Mouse (Mus musculus) 3134 (cell line): ENCODE measurements around the gene Ncbp2.
A peak's percentile ranks its signal among the peaks of the same experiment; 100 is the strongest.
"Not testable (repeated sequence)": the region's sequence is repeated elsewhere in the genome, so short reads cannot be mapped to it uniquely, and the experiment has no call there.

Source experiments
- DNase-seq: peaks from one replicate; pipeline ENCODE4 v3.0.0-alpha.2; 2011; ENCODE audit warnings: low spot score; ENCODE audit not compliant: insufficient read length; ENCODE audit errors: extremely low read depth

The Ncbp2 gene

DNA sequence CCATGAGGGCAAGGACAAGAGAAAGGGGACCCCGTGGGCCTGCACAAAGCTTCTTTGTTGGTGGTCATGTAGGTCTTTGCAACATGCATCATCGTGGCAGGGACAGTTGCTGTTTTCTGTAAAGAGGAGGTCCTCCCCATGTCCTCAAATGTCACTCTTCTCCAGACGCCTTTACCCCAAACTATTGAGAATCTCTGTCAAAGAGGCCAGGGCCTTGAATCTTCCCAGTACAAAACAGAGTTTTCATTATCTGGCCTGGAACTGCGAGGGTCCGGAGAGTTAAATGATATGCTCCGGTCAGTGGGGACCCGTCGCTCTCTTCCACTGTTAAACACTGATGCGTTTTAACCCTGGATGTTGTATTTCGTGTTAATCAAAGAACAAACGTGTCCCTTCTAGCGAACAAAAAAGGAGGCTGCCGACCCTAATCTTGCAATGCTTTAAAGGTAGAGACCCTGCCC is 13.7 kb upstream of the Ncbp2 start:
- no peak for DNase-seq

DNA sequence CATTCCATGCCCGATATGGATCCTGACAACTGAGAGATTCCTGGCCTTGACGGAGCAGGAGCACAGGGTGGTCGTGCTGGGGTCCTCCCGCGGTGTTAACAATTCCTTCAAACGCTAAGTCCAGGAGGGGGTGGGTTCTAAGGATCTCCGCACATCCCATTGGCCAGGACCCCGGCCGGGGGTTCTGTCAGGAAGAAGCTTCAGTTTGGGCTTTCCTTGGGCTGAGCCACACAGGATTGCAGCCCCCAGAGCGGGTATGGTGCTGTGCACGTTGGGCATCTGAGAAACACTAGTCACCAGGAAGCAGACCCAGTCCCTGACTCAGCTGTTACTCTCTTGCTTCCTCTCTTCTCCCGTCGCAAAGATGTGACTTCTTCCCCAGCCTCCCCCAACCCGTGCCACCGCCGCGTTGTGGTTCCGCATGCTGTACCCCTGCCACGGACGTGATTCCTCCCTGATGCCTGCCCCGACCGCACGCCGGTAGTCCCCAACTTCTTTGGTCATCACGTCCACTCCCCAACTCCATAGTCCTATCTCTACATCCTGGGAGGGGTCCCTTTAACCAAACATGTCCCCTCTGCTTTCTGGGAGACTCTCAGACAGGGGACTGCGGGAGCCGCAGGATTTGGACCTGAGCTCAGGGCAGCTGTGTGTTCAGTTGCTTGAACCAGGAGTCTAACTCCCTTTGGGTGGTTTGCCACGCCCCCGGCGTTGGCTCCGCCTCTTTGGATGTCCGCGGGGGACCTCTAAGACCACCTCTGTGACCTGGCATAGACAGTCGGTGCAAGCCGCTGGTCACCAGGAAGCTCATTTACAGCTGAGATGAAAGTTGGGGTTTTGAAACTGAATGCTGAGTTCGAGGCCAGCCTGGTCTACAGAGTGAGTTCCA is 13.0 kb upstream of the Ncbp2 start:
- DNase-seq = no peak

DNA sequence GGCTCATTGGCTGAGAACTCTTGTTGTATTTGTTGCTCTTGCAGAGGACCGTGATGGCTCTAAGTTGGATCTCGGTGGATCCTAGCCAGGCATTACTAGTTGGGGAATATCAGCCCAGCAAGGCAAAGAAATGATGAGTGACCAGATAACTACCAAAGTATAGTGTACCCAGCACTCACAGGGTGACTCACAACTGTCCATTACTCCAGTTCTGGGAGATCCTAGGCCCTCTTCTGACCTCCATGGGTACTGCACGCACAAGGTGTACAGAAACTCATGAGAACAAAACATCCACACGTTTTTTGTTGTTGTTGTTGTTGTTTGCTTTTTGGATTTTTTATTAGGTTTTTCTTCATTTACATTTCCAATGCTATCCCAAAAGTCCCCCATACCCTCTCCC is 11.7 kb upstream of the Ncbp2 start:
- no peak for DNase-seq

DNA sequence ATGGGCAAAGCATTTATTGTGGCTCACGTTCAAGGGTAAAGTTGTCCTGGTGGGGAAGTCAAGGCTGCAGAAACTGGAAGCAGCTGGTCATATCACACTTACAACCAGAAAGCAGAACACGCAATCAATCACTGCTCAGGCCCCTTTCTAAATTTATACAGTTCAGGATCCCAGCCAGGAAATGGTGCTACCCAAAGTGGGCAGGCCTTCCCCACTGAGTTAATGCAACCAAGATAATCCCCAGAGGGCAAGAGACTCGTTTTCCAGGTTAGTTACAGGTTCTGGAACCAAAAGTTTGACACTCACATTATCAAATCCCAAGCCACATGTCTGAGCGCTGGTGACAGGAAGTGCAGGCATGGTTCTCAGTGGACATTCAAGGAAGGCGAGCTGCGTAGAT is 9.5 kb upstream of the Ncbp2 start:
- DNase-seq = no peak

DNA sequence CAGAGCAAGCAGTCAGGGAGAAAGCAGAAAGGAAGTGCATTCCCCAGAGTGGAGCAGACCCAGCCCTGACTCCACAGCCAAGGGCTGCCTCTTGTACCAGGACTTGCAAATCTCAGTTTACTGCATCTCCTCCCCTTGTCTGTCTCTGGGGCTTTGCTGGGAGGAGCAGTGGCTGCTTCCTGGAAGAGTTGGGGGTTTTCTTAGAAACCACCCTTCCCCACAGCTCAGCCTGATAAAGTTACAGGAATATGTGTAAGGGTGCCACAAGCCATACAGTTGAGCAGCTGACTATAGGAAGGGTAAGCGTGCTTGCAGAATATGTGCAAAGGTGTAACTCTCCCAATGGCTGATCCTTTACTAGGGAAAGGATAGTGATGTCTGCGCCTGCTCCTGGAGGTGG is 7.7 kb upstream of the Ncbp2 start:
- no peak for DNase-seq

DNA sequence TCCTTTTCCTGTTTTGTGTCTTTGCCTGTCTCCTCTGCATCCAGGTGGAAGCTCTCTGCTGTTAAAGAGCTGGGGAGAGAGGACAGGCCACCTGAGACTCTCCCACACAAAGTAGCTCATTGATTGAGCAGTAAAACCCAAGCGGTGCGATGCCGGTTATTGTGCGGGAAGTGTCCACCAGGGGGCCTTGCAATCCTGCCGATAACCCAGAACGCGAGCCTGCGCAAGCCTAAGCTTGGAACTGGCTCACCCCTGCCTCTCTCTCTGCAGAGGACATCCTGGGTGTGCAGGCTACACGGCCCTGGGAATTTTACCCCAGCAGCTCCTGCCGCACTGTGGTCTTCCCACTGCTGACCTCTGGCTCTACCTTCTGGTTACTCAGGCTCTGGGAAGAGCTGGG is 4.3 kb upstream of the Ncbp2 start:
- DNase-seq = peak; percentile 41

DNA sequence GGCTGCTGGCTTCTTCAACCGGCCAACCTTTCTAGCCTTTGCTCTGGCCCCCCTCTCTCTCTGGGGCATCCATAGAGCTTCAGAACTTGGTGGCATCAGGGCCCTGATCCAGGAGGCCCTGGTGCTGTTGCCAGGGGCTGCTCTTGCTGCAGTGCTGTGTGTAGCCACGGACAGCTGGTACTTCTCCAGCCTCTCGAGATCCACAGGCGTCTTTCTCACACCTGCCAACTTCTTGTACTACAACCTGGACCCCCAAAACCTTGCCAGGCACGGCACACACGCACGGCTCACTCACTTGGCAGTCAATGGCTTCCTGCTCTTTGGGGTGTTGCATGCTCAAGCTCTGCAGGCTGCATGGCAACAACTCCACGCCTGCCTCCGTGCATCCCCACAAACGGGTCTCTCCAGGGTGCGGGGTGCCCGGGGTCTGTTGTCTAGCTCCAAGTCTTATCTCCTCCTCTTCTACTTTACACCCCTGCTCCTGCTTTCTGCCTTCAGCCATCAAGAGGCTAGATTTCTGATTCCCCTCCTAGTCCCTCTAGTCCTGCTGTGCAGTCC is 3.5 kb upstream of the Ncbp2 start:
- DNase-seq = no peak

DNA sequence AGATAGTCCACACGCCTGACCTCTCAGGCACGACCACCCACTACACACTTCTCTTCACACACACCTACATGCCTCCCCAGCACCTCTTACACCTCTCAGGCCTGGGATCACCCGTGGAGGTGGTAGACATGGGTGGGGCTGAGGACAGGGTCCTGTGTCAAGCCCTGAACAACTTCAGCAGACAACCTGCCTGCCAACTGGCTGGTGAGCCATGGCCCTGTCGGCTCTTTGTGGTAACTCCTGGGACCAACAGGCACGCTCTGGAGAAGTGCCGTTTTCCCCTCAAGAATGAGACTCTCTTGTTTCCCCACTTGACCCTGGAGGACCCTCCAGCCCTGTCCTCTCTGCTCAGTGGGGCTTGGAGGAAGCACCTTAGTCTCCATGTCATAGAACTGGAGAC is 2.9 kb upstream of the Ncbp2 start:
- DNase-seq = no peak

DNA sequence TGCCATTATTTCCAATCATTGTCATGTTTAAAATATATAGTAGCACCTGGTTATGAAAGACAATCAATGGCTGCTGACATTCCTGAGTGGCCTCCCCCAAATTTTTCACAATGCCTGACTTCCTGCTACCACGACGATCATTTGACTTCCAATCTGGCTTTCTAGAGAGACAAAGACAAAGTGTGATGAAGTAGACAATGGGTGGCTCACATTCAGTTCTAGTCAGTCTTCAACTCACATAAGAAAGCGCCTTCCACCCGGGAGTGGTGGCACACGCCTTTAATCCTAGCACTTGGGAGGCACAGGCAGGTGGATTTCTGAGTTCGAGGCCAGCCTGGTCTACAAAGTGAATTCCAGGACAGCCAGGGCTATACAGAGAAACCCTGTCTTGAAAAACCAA is 2.3 kb upstream of the Ncbp2 start:
- DNase-seq = not testable (repeated sequence)

DNA sequence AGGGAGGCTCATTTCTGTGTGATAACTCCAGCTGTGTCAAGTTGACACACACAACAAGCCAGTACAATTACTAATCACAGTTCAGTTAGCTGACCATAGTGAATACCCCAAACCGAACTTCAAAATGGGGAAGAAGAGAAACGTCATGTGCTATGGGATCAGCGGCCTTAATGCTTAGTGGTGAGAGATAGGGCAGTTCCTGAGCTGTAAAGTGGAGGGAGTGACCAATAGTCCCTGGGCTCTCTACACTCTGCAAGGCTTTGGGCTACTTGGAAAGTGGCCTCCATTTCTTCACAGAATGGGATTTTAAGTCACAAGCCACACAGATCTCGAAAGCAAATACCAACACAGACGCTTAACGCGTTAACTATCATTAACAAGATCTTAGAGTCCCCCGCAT is 980 bp upstream of the Ncbp2 start:
- no peak for DNase-seq

DNA sequence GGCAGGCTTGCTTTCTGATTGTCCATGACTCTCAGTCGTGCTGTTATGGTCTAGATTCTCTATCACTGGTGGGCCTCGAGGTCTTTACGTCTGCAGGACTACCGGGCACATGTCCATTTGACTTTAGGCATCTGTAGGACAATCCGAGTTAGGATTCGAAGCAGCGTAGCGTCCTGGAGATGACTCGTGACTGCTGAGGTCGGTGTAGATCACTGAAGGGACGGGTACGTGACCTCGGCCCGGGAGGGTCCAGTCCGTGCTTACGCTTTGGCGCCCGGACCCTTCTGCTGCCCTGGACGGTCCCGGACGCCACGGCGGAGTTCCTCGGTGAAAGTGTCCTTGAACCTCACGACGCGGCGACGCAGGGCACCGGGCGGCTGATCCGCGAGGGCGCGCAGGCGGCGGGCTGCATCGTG is 404 bp upstream of the Ncbp2 start:
- no peak for DNase-seq

DNA sequence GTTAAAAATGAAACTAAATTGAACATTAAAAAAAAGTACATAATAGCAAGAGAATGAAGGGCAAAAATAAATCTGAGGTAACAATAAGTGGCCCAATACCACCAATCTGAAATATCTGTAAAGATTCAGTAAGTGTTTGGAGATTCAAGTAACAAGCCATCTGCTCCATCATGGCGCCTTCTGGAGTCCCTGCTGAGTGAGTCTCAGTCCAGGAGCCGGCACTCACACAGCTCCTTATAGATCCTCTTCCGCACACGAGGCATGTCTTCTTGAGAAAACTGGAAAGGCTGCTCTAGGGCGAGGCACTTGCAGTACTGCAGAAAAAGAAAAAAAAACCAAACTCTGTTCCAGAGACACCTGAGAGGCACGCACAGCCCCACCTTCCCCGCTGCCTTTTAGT is 14.9 kb downstream of the Ncbp2 start:
- DNase-seq = no peak

DNA sequence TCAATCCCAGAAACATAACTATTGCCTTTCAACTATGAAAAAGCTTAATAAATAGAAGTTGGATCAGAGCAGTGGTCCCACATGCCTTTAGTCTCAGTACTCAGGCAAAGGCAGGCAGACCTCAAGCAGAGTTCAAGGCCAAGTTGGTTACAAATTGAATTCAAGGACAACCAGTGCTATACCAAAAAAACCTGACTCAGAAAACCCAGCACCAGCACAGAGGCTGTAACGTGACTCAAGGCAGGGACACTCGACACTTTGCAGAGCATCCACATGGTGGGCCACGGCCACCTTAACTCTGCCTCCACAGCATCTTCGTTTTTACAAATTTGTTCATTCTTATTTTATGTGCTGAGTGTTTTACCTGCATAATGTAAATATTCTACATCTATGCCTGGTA is 26.9 kb downstream of the Ncbp2 start:
- no peak for DNase-seq

DNA sequence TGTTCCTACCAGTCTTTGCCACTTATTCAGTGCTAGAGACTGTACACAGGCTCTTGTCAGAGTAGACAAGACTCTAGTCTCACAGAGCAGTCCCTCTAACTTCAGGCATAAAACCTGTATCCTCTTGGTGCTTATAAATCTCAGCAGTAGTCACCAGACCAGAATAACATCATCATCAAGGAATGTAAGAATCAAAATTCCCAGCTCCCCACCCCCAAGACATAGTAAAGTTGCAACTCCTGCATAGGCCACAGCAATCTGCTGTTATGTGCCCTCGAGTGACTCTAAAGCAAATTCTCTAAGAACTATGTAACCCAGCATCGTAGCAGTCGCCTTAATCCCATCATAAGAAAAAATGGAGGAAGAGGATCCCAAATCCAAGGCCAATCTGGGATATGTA is 31.2 kb downstream of the Ncbp2 start:
- DNase-seq = no peak

DNA sequence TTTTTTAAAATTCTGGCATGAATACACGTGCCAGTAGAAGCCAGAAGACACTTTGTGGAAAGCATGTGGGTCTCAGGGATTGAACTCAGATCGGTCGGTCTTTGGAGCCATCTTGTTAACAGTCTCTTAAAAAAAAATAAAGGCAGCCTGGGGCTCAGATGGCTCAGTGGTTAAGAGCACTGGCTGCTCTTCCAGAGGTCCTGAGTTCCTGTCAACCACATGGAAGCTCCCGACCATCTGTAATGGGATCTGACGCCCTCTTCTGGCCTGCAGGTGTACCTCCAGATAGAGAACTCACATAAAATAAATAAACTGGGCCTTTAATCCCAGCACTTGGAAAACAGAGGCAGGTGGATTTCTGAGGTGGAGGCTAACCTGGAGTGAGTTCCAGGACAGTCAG is 32.6 kb downstream of the Ncbp2 start:
- DNase-seq = no peak

DNA sequence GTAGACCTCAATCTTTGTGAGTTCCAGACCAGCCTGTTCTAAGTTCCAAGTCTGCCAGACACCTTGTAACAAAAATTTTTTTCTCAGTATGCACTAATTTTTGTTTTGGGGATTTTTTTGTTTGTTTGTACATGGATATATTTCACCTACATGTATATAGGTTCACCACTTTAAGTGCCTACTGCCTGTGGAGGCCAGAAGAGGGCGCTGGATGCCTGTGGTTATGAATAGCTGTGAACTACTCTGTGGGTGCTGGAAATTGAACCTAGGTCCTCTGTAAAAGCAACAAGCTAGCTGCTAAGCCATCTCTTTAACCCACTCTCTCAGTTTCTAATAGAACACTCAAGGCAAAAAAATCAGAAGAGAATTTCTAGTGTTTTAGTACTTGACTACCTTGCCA is 43.7 kb downstream of the Ncbp2 start:
- no peak for DNase-seq

DNA sequence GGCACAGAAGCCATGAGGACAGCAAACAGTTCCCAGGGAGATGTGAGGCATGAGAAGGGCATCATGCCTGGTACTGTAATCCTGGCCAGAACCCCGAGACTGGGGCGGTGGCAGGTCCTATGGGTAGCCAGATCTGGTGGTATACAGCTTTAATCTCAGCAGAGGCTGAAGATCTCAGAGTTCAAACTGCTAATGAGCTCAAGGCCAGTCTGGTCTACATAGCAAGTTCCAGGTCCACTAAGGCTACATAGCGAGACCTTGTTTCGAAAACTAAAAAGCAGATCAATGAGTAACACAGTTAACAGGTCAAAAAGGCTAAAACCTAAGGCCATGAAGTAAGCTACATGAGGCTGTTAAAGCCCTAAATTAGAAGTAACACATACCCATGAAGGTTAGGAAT is 44.9 kb downstream of the Ncbp2 start:
- no peak for DNase-seq

DNA sequence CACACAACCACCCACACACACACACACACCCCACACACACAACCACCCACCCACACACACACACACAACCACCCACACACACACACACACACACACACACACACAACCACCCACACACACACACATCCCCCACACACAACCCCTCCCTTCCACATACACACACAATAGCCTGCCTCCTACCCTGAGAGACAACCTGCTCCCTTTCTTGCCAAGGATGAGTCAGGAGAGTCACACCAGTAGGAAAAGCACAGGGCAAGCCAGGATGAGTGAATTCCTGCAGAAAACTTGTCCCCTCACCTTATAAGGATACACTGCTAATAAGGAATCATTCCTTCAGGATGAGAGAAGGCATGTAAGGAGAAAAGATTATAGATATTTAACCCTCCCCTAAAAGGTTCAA is 45.6 kb downstream of the Ncbp2 start:
- no peak for DNase-seq

DNA sequence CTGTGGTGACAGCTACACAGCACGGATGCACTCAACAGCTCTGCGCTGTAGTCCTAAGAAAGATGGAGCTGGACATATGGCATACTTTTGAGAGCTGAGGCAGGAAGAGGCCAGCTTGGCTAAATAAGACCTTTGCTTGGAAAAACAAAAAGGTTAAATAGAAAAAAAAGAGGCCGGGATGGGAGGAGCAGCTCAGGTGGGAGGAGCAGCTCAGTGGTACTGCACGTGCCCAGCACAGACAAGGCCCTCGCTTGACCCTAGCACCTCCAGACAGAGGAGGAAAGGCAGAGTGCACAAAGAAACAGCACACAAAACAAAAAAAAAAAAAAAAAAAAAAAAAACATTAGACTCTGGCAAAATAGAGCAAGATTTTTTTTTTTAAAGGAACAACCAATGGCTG is 48.1 kb downstream of the Ncbp2 start:
- no peak for DNase-seq

DNA sequence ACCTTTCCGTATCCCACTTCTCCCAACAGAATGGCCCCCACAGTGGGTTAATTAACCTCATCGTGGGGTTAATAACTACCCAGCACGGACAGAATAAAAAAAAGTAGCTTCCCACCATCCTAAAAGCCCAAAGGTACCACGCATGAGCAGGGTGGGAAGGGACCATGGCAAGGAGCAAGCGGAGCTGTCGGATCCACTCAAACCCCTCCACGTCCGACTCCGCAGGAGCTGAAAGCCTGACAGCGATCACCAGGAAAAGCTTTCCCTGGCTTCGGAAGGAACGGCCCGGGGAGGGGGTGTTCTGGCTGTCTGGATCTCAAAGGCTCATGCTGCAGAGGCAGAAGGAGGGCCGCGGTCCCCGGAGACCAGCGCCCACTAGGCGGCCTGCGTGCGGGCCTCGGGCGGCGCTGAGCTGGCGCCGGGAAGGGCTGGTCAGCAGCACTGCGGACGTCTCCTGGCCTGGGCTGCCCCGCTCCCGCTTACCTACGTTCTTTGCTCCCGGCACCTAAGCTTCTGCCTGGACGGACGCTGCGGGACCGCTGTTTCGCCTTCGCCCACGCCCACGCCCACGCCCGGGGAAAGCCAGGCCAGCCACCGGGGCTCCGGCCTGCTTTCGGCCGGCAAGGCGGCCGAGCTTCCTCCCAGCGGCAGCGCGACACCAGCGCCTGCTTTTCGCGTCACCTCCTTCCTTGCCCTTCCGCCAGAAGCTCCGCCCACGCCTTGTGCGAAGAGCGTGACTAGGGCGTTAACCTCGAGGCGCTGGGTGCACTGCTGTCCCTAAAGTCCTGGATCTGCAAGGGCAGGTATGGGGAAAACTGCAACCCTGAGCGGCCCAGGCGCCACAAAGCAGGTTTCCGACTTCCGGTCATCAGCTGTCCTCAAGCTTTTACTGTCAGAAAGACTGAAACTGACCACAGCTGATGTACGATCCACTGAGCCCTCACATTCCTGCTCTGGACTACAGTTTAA is 54.5 kb downstream of the Ncbp2 start, which contains the start of gene Senp5:
Senp5 (minus strand) TSS at position 779 of the 969 bp plus-strand sequence.
- peak; percentile 94 for DNase-seq

DNA sequence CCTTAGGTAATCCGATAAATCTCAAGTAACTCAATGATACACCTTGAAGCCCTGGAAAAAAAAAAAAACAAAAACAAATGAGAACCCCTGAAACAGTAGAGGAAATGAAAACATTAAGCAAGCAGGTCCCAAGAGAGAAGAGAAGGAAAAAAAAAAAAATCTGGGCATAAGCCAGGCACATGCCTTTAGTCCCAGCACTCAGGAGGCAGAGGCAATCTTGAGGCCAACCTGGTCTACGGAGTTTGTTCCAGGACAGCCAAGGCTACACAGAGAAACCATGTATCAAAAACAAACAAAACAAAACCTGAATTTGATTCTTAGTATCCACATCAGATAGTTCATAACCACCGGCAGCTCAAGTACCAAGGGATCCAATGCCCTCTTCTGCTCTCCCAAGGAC is 56.4 kb downstream of the Ncbp2 start:
- DNase-seq = no peak
